Mouse (Mus musculus) small intestine, adult 2 months (tissue): ENCODE data around the gene Mob3b.

Experiments
- CTCF ChIP-seq: fragments of 200-500 bp; IDR thresholded peaks from 2 replicates; pipeline ENCODE4 v1.5.1; 2012; ENCODE audit warnings: low read depth, mild to moderate bottlenecking, control low read depth, inconsistent platforms, low read length, moderate library complexity, mixed read lengths; ENCODE audit not compliant: insufficient replicate concordance, insufficient read length; ENCODE audit errors: extremely low read depth
- POLR2A ChIP-seq: fragments of 200-500 bp; IDR thresholded peaks from 2 replicates; pipeline ENCODE4 v1.6.1; 2012; ENCODE audit warnings: low read depth, mild to moderate bottlenecking, control low read depth, inconsistent platforms, low read length, moderate library complexity

DNA sequence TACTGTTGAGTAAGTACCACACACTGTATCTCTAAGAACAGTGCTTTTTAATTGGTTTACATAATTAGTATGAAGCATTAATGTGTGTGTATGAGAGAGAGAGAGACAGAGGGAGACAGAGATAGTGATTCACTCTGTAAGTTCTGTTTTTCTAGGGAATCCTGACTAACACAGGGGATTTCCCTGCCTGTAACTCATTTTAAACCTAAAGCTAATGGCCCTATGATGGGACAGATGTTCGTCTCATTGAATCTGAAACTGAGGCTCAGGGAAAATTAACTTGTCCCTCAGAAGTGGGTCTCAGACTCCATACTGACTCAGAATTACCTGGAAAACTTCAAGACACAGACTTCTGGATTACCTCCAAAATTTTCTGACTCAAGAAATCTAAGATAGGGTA is 96.3 kb downstream of the Mob3b start:
- TF ChIP-seq CTCF (no peak), POLR2A (no peak)
